Mouse (Mus musculus) neural tube, embryonic 13.5 days (tissue): ENCODE data around the gene Nosip. TPM values are rescaled to one million over a fixed set of nuclear protein-coding genes. Genes with fewer than 3 reads are reported as not detected.

ENCODE experiments used
- ATAC-seq: fragments of 200-750 bp; cut with Nextera tagmentation; 2 replicates; pipeline ENCODE4 v1.8.0; 2017; ENCODE audit warnings: low read depth, mild to moderate bottlenecking, moderate TSS enrichment, moderate library complexity
- H3K27ac ChIP-seq: fragments of 300-500 bp; sonication (generic); replicated peaks from 2 replicates; pipeline ENCODE4 v1.5.1; 2015; ENCODE audit warnings: moderate library complexity, mild to moderate bottlenecking, inconsistent platforms
- H3K27me3 ChIP-seq: fragments of 300-500 bp; sonication (generic); 2 replicates; pipeline ENCODE4 v1.6.1; 2015; ENCODE audit warnings: mild to moderate bottlenecking, inconsistent platforms
- H3K36me3 ChIP-seq: fragments of 300-500 bp; sonication (generic); 2 replicates; pipeline ENCODE4 v1.6.1; 2015; ENCODE audit warnings: mild to moderate bottlenecking, inconsistent platforms
- H3K4me1 ChIP-seq: fragments of 300-500 bp; sonication (generic); replicated peaks from 2 replicates; pipeline ENCODE4 v1.6.1; 2015; ENCODE audit warnings: inconsistent platforms
- H3K4me2 ChIP-seq: fragments of 300-500 bp; sonication (generic); 2 replicates; pipeline ENCODE4 v1.6.1; 2015; ENCODE audit warnings: inconsistent platforms, mild to moderate bottlenecking, moderate library complexity
- H3K4me3 ChIP-seq: fragments of 300-500 bp; sonication (generic); 2 replicates; pipeline ENCODE4 v1.5.1; 2015; ENCODE audit warnings: mild to moderate bottlenecking, inconsistent platforms
- H3K9ac ChIP-seq: fragments of 300-500 bp; sonication (generic); 2 replicates; pipeline ENCODE4 v1.6.1; 2015; ENCODE audit warnings: moderate library complexity, mild to moderate bottlenecking, inconsistent platforms
- H3K9me3 ChIP-seq: fragments of 300-500 bp; sonication (generic); 2 replicates; pipeline ENCODE4 v1.6.1; 2016; ENCODE audit warnings: inconsistent platforms
- WGBS: fragments of 180-500 bp; shearing (Covaris S2); methylation state at CpG from one replicate; pipeline ENCODE4 v1.1.7; 2015; 5-methylcytosine and 5-hydroxymethylcytosine counted together
- microRNA counts: library from miRNA; unstranded; fragments of <30 nt; microRNA quantifications from one replicate; lab custom pipeline; 2016
- microRNA-seq: library from miRNA; unstranded; fragments of <30 nt; microRNA quantifications from one replicate; pipeline ENCODE4, GENCODE M21; 2016
- polyA plus RNA-seq: library from polyadenylated mRNA; unstranded; fragments of >200 nt; fragmentation: Nextera tagmentation; extraction: Ambion mirVana; gene quantifications from 2 replicates; pipeline ENCODE4 v1.2.1, GENCODE M21; 2015

Gene Nosip
- polyA plus RNA-seq, 1 experiment from 2014 or later: 65.6 TPM

GRCm38 (mm10) chr7:45126147-45126843 is 64.1 kb downstream of the Nosip start:
- Histone ChIP-seq H3K9ac (peak overlapping the region; percentile 97), H3K4me1 (peaks cover 62% of the 10 kb centered on the region), H3K27ac (peak overlapping the region; percentile 91), H3K4me3 (peak overlapping the region; percentile 69), H3K4me2 (peak overlapping the region; percentile 90), H3K27me3 (no peaks in the 10 kb centered on the region), H3K36me3 (peaks cover 47% of the 10 kb centered on the region), H3K9me3 (no peaks in the 10 kb centered on the region)
- no peak for ATAC-seq
- WGBS: 77% methylated on average over 17 of the region's 17 CpGs

GRCm38 (mm10) chr7:45126844-45127699 is 64.8 kb downstream of the Nosip start:
- peak overlapping the region; percentile 97 for H3K9ac ChIP-seq
- ATAC-seq: no peak
- H3K4me3 ChIP-seq: peak overlapping the region; percentile 69
- peaks cover 39% of the 10 kb centered on the region for H3K36me3 ChIP-seq
- 48% methylated on average over 21 of the region's 21 CpGs for WGBS
- H3K27me3 ChIP-seq: no peaks in the 10 kb centered on the region
- peaks cover 55% of the 10 kb centered on the region for H3K4me1 ChIP-seq
- H3K27ac ChIP-seq: peak overlapping the region; percentile 91
- no peaks in the 10 kb centered on the region for H3K9me3 ChIP-seq
- H3K4me2 ChIP-seq: peak overlapping the region; percentile 90

MicroRNA genes within 50 kb of the gene (microRNA counts, 519-probe panel; counts per million panel counts)
- microRNA mmu-miR-150 (lab: Ali Mortazavi, UCI): 3,356 counts per million, percentile 45 among the panel's probes with 10 or more counts

Small RNAs within 50 kb of the gene (microRNA-seq; reads per million reads assigned to microRNA genes)
- 28.5 reads per million, percentile 38 among the genes with 10 or more reads in this experiment for gene Mir150
- gene Mir5121: 5.8 reads per million, percentile 21 among the genes with 10 or more reads in this experiment
- gene Mir7054: not detected

Other genes with a start within 250 kb of the Nosip start
- gene Nup62, start 246.3 kb upstream of the Nosip start, polyA plus RNA-seq: 51.0 and 53.0 TPM in 2 replicates
- 1.1 and 2.0 TPM in 2 replicates for gene Il4i1, start 246.0 kb upstream of the Nosip start, polyA plus RNA-seq
- 4.1 and 4.8 TPM in 2 replicates for gene Atf5, start 245.8 kb upstream of the Nosip start, polyA plus RNA-seq
- 89.7 and 99.0 TPM in 2 replicates for gene Akt1s1, start 213.4 kb upstream of the Nosip start, polyA plus RNA-seq
- 94.0 and 101 TPM in 2 replicates for gene Tbc1d17, start 213.3 kb upstream of the Nosip start, polyA plus RNA-seq
- 30.2 and 31.6 TPM in 2 replicates for gene Pnkp, start 205.3 kb upstream of the Nosip start, polyA plus RNA-seq
- gene Ptov1, start 192.6 kb upstream of the Nosip start, polyA plus RNA-seq: 471 and 515 TPM in 2 replicates
- 134 and 138 TPM in 2 replicates for gene Med25, start 169.7 kb upstream of the Nosip start, polyA plus RNA-seq
- 14.9 and 17.9 TPM in 2 replicates for gene Fuz, start 166.3 kb upstream of the Nosip start, polyA plus RNA-seq
- 115 and 116 TPM in 2 replicates for gene Ap2a1, start 132.9 kb upstream of the Nosip start, polyA plus RNA-seq
- gene Tsks, start 119.2 kb upstream of the Nosip start, polyA plus RNA-seq: 0.22 TPM in 1 of 2 replicates, not detected in the other
- 47.3 and 54.9 TPM in 2 replicates for gene Cpt1c, start 87.6 kb upstream of the Nosip start, polyA plus RNA-seq
- gene Prmt1, start 75.9 kb upstream of the Nosip start, polyA plus RNA-seq: 612 and 623 TPM in 2 replicates
- 60.3 and 67.3 TPM in 2 replicates for gene Irf3, start 64.8 kb upstream of the Nosip start, polyA plus RNA-seq
- gene Bcl2l12, start 63.7 kb upstream of the Nosip start, polyA plus RNA-seq: 17.3 and 17.4 TPM in 2 replicates
- gene Scaf1, start 46.1 kb upstream of the Nosip start, polyA plus RNA-seq: 46.2 and 47.2 TPM in 2 replicates
- 15.0 and 16.5 TPM in 2 replicates for gene Rras, start 44.5 kb upstream of the Nosip start, polyA plus RNA-seq
- 12.3 and 15.1 TPM in 2 replicates for gene Prr12, start 9.5 kb upstream of the Nosip start, polyA plus RNA-seq
- gene Prrg2, start 248 bp downstream of the Nosip start, polyA plus RNA-seq: 16.8 and 17.2 TPM in 2 replicates
- 127 and 134 TPM in 2 replicates for gene Rcn3, start 29.8 kb downstream of the Nosip start, polyA plus RNA-seq
- 25.6 and 27.3 TPM in 2 replicates for gene Fcgrt, start 41.4 kb downstream of the Nosip start, polyA plus RNA-seq
- gene Rps11, start 62.0 kb downstream of the Nosip start, polyA plus RNA-seq: 920 and 971 TPM in 2 replicates
- gene Rpl13a, start 66.3 kb downstream of the Nosip start, polyA plus RNA-seq: 746 and 820 TPM in 2 replicates
- gene Gm45713, start 73.8 kb downstream of the Nosip start, polyA plus RNA-seq: 0.53 TPM in 1 of 2 replicates, not detected in the other
- 1.3 and 1.5 TPM in 2 replicates for gene Flt3l, start 74.0 kb downstream of the Nosip start, polyA plus RNA-seq
- gene Pih1d1, start 91.9 kb downstream of the Nosip start, polyA plus RNA-seq: 79.9 and 91.9 TPM in 2 replicates
- gene Aldh16a1, start 92.2 kb downstream of the Nosip start, polyA plus RNA-seq: 19.0 and 19.6 TPM in 2 replicates
- 0.78 and 0.83 TPM in 2 replicates for gene Slc17a7, start 101.5 kb downstream of the Nosip start, polyA plus RNA-seq
- not detected in 2 replicates for gene Gfy, start 117.1 kb downstream of the Nosip start, polyA plus RNA-seq
- gene Pth2, start 118.6 kb downstream of the Nosip start, polyA plus RNA-seq: not detected in 2 replicates
- gene Ccdc155, start 142.5 kb downstream of the Nosip start, polyA plus RNA-seq: 0.29 and 0.45 TPM in 2 replicates
- gene Dkkl1, start 149.7 kb downstream of the Nosip start, polyA plus RNA-seq: 14.6 and 19.8 TPM in 2 replicates
- gene Tead2, start 153.3 kb downstream of the Nosip start, polyA plus RNA-seq: 65.9 and 85.5 TPM in 2 replicates
- gene Cd37, start 176.7 kb downstream of the Nosip start, polyA plus RNA-seq: 1.5 and 1.8 TPM in 2 replicates
- gene Slc6a16, start 178.7 kb downstream of the Nosip start, polyA plus RNA-seq: 0.18 and 0.27 TPM in 2 replicates
- gene Slc6a21, start 215.1 kb downstream of the Nosip start, polyA plus RNA-seq: not detected in 2 replicates